Mouse (Mus musculus): ENCODE data around the gene Igdcc4.

DNA sequence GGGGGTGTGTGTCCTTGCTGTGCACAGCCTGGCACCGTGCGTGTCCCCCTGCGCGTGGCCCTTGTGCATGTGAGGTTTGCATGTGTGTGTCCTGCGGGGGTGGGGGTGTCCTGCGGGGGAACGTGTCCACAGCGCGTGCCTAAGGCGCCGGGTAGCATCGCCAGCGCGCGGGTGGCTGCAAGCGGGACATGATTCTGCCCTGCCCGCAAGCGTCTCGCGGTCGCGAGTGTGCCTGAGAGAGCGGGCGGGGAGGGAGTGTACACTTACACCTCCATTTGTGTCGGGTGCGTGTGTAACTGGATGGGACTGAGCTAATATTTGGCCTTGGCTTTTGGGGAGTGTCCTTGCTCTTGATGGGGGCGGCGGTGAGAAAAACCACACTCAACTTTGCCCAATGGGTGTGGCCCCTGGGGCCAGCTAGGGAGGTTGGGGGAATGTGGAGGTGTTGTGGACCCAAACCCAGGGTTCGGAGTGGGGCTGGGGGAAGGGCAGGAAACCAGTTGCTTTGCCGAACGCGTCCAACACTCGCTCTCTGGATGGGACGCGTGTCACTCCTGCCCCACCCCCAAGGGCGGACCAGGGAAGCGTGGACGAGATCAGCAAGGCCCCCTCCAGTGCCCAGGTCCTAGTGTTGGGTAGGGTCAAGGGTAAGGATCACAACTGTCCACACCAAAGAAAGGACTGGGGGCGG, 545 bp downstream of the Igdcc4 start:
- TF ChIP-seq MAFK (IDR thresholded peaks at IDR 0.05; ENCODE audit: insufficient read depth, low read depth, low read length), result no peak
- TF ChIP-seq ZNF384 (IDR thresholded peaks at IDR 0.05; ENCODE audit: low read depth, low read length), result no peak
